Mouse (Mus musculus) liver, embryonic 14.5 days (tissue): ENCODE results near the gene Dock1.

Source experiments
- CTCF ChIP-seq: IDR thresholded peaks from 2 replicates; pipeline ENCODE4 v1.5.1; 2016; ENCODE audit warnings: antibody characterized with exemption, low read depth, control low read depth
- EP300 ChIP-seq: IDR thresholded peaks from 2 replicates; pipeline ENCODE4 v1.6.1; 2016; ENCODE audit warnings: antibody characterized with exemption, low read depth

DNA sequence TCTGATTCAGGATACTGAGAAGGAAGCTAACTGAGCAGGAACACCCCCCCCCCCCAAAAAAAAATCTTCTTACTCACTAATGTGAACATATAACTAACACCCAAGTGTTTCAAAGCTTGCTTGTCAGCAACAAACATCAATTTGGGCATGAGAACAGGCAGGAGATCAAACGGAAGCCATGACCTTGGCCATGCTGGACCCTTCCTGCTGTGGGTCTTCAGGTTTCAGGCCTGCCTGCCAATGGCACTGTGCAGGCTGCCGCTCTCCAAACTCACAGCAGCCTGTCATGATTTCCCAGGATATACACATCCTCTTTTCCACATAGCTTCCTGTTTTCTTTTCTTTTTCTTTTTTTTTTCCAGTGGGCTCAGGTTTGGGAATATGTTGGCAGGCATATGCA, 423.4 kb downstream of the Dock1 start:
- TF ChIP-seq CTCF: no peak
- no peak for TF ChIP-seq EP300
